ENCODE assay signal across 19 mouse cellular contexts in the genomic region with DNA sequence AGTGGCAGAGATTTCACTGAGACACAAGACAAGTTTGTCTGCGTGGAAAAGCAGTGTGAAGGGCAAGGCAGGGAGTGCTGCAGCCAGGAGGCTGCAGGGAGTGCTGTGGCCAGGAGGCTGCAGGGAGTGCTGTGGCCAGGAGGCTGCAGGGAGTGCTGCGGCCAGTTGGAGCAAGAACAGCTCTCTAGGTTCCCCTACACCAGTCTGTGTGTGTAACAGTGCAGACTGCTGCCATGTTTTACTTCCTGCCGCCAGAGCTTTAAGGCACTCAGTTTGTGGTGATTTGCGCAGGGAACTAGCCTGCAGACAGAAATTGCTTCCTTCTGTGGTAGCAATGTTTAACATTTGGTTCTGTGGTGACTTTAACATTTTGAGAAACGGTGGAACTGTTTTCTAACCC.
DNase-seq lines count a peak whose midpoint lies in the region; ATAC-seq lines count a peak whose summit lies in the region.
"Had no signal": no experiment of that assay in that cellular context is flagged by ENCODE, and none has a peak within 500 bp of the region (broad histone marks: within the 10 kb centered on the region; RNA-seq: fewer than 3 reads in every experiment).

No protein-coding gene starts in this region.

- no peak overlapping the region for H3K4me3 ChIP-seq in hindbrain, embryonic 13.5 days
- no peak overlapping the region for H3K4me3 ChIP-seq in hindbrain, embryonic 12.5 days
- no peak overlapping the region for H3K4me3 ChIP-seq in embryonic facial prominence, embryonic 10.5 days
- H3K4me3 ChIP-seq: erythroblast, embryonic 14.5 days; gastrocnemius, adult 2 months; midbrain, embryonic 15.5 days had no signal

- 74% methylated on average over 5 of the region's 5 CpGs for WGBS in hindbrain, embryonic 13.5 days
- 77% methylated on average over 5 of the region's 5 CpGs for WGBS in hindbrain, embryonic 12.5 days
- 55% methylated on average over 5 of the region's 5 CpGs for WGBS in embryonic facial prominence, embryonic 10.5 days

- H3K4me1 ChIP-seq in hindbrain, embryonic 13.5 days (replicated peaks) = 0 out of 2 replicates have a peak, but pooled peaks cover 3% of the 10 kb centered on the region
- H3K4me1 ChIP-seq in hindbrain, embryonic 12.5 days = no peaks in the 10 kb centered on the region
- H3K4me1 ChIP-seq in embryonic facial prominence, embryonic 10.5 days = peaks cover 3% of the 10 kb centered on the region; the same call in 1 of the 2 replicates
- H3K4me1 ChIP-seq: midbrain, embryonic 15.5 days had no signal

- no peaks in the 10 kb centered on the region for H3K9me3 ChIP-seq in hindbrain, embryonic 13.5 days
- no peaks in the 10 kb centered on the region for H3K9me3 ChIP-seq in hindbrain, embryonic 12.5 days (replicated peaks)
- H3K9me3 ChIP-seq in embryonic facial prominence, embryonic 10.5 days = no peaks in the 10 kb centered on the region
- H3K9me3 ChIP-seq: midbrain, embryonic 15.5 days had no signal

- no peak overlapping the region for H3K27ac ChIP-seq in hindbrain, embryonic 13.5 days
- H3K27ac ChIP-seq in hindbrain, embryonic 12.5 days = no peak overlapping the region
- no peak overlapping the region; the same call in 1 of the 2 replicates for H3K27ac ChIP-seq in embryonic facial prominence, embryonic 10.5 days (replicated peaks)
- H3K27ac ChIP-seq: gastrocnemius, adult 2 months; macrophage; midbrain, embryonic 15.5 days had no signal

- DNase-seq in cerebellum, adult 8-10 months = no peak
- peak; percentile 21 for DNase-seq in embryonic facial prominence, embryonic 10.5 days (ENCODE audit: low spot score)
- no peak for DNase-seq in urinary bladder, postnatal 14 days (ENCODE audit: low spot score)
- no peak for DNase-seq in spleen, postnatal 10 days (ENCODE audit: low spot score in 2 of 2)
- DNase-seq: adrenal gland, adult 2 months; gastrocnemius, adult 2 months; kidney, postnatal 25 days; lung, adult 2 months; right cerebral cortex, postnatal 14 days; thymus, postnatal 36 days had no signal

- H3K27me3 ChIP-seq in hindbrain, embryonic 13.5 days = no peaks in the 10 kb centered on the region
- no peaks in the 10 kb centered on the region for H3K27me3 ChIP-seq in hindbrain, embryonic 12.5 days
- no peaks in the 10 kb centered on the region for H3K27me3 ChIP-seq in embryonic facial prominence, embryonic 10.5 days (replicated peaks; ENCODE audit: low read depth, poor library complexity, severe bottlenecking)
- H3K27me3 ChIP-seq: CH12.LX; midbrain, embryonic 15.5 days had no signal

- ATAC-seq in cerebellum, adult (ENCODE audit: insufficient number of reproducible peaks, low FRiP score, low TSS enrichment) = peak; percentile 56; the same call in 1 of the 2 replicates
- ATAC-seq in hindbrain, embryonic 13.5 days (ENCODE audit: low FRiP score) = peak; percentile 54; the same call in 1 of the 2 replicates
- ATAC-seq in hindbrain, embryonic 12.5 days (ENCODE audit: low FRiP score) = no peak
- ATAC-seq in hematopoietic stem cell, adult 5-6 weeks (replicated peaks in 1 of 2; ENCODE audit: insufficient read depth in 1 of 2, low FRiP score in 2 of 2, low TSS enrichment in 1 of 2, low read depth in 1 of 2, poor library complexity in 2 of 2, severe bottlenecking in 2 of 2) = peak; percentile 77 to 96
- ATAC-seq: intestine, postnatal 0 days; midbrain, embryonic 15.5 days had no signal

- no peak overlapping the region for H3K4me2 ChIP-seq in hindbrain, embryonic 13.5 days
- no peak overlapping the region for H3K4me2 ChIP-seq in hindbrain, embryonic 12.5 days (replicated peaks)
- H3K4me2 ChIP-seq: midbrain, embryonic 15.5 days had no signal

- H3K9ac ChIP-seq in hindbrain, embryonic 13.5 days = no peak overlapping the region
- no peak overlapping the region for H3K9ac ChIP-seq in hindbrain, embryonic 12.5 days
- H3K9ac ChIP-seq: midbrain, embryonic 15.5 days had no signal

- peaks cover 6% of the 10 kb centered on the region for H3K36me3 ChIP-seq in hindbrain, embryonic 13.5 days
- peaks cover 10% of the 10 kb centered on the region for H3K36me3 ChIP-seq in hindbrain, embryonic 12.5 days
- H3K36me3 ChIP-seq in embryonic facial prominence, embryonic 10.5 days (replicated peaks) = peaks cover 27% of the 10 kb centered on the region
- H3K36me3 ChIP-seq: midbrain, embryonic 15.5 days had no signal
